Mouse (Mus musculus) right cerebral cortex, postnatal 4 days (tissue): ENCODE measurements at regions not wholly inside any gene's neighbourhood (a gene's known extent, or its start where the extent isn't known, plus 50 kb on each side); places are given as distances from the start of the nearest gene placed in this dataset.

ENCODE experiments used
- DNase-seq: peaks from one replicate; pipeline ENCODE4 v3.0.0-alpha.2; 2022

GRCm38 (mm10) chr12:26885831-26886634, 417.0 kb downstream of the Cmpk2 start:
- DNase-seq = peak; percentile 78

GRCm38 (mm10) chr12:26885083-26885482, 416.1 kb downstream of the Cmpk2 start:
- no peak for DNase-seq

GRCm38 (mm10) chr12:26884156-26884555, 415.2 kb downstream of the Cmpk2 start:
- peak; percentile 33 for DNase-seq

GRCm38 (mm10) chr12:26877691-26878121, 408.7 kb downstream of the Cmpk2 start:
- DNase-seq = no peak

- no peak for DNase-seq
Observed at GRCm38 (mm10) chr12:26877284-26877683, 408.3 kb downstream of the Cmpk2 start.

- DNase-seq = no peak
Observed at GRCm38 (mm10) chr12:26872466-26872865, 403.5 kb downstream of the Cmpk2 start.

- no peak for DNase-seq
Observed at GRCm38 (mm10) chr12:26867731-26868130, 398.7 kb downstream of the Cmpk2 start.

GRCm38 (mm10) chr12:26855091-26855516, 386.1 kb downstream of the Cmpk2 start:
- peak; percentile 89 for DNase-seq

- no peak for DNase-seq
Observed at GRCm38 (mm10) chr12:26844917-26845316, 375.9 kb downstream of the Cmpk2 start.

- DNase-seq = no peak
Observed at GRCm38 (mm10) chr12:26842696-26843095, 373.7 kb downstream of the Cmpk2 start.

- no peak for DNase-seq
Observed at GRCm38 (mm10) chr12:26821257-26821968, 352.4 kb downstream of the Cmpk2 start.

GRCm38 (mm10) chr12:26817866-26818265, 348.9 kb downstream of the Cmpk2 start:
- DNase-seq = no peak

GRCm38 (mm10) chr12:26815771-26816170, 346.8 kb downstream of the Cmpk2 start:
- no peak for DNase-seq

- no peak for DNase-seq
Observed at GRCm38 (mm10) chr12:26810565-26811177, 341.7 kb downstream of the Cmpk2 start.

- DNase-seq = no peak
Observed at GRCm38 (mm10) chr12:26809670-26810069, 340.7 kb downstream of the Cmpk2 start.

GRCm38 (mm10) chr12:26802542-26802941, 333.5 kb downstream of the Cmpk2 start:
- no peak for DNase-seq

- peak; percentile 39 for DNase-seq
Observed at GRCm38 (mm10) chr12:26799310-26799709, 330.3 kb downstream of the Cmpk2 start.

GRCm38 (mm10) chr12:26796367-26796766, 327.4 kb downstream of the Cmpk2 start:
- no peak for DNase-seq

- no peak for DNase-seq
Observed at GRCm38 (mm10) chr12:26789336-26789846, 320.4 kb downstream of the Cmpk2 start.

- DNase-seq = no peak
Observed at GRCm38 (mm10) chr12:26785550-26785949, 316.5 kb downstream of the Cmpk2 start.

- no peak for DNase-seq
Observed at GRCm38 (mm10) chr12:26784426-26784825, 315.4 kb downstream of the Cmpk2 start.

- no peak for DNase-seq
Observed at GRCm38 (mm10) chr12:26783800-26784199, 314.8 kb downstream of the Cmpk2 start.

GRCm38 (mm10) chr12:26781537-26781936, 312.5 kb downstream of the Cmpk2 start:
- DNase-seq = peak; percentile 41
